Mouse (Mus musculus) cortical plate, adult 2 months (tissue): ENCODE measurements at regions not wholly inside any gene's neighbourhood (a gene's known extent, or its start where the extent isn't known, plus 50 kb on each side); places are given as distances from the start of the nearest gene placed in this dataset.
A peak's percentile ranks its signal among the peaks of the same experiment; 100 is the strongest.

Source experiments
- H3K27ac ChIP-seq: fragments of 200-500 bp; 2 replicates; pipeline ENCODE4 v1.5.1; 2012; ENCODE audit warnings: low read length, control low read depth, inconsistent platforms; ENCODE audit not compliant: insufficient read depth
- H3K4me1 ChIP-seq: fragments of 200-500 bp; 2 replicates; pipeline ENCODE4 v1.6.1; 2011; ENCODE audit warnings: low read length; ENCODE audit not compliant: control insufficient read depth, insufficient read depth
- H3K4me3 ChIP-seq: fragments of 200-500 bp; 2 replicates; pipeline ENCODE4 v1.5.1; 2011; ENCODE audit warnings: mild to moderate bottlenecking, low read length, control low read depth; ENCODE audit not compliant: insufficient read depth
- CTCF ChIP-seq: fragments of 200-500 bp; IDR thresholded peaks from 2 replicates; pipeline ENCODE4 v1.5.1; 2011; ENCODE audit warnings: mild to moderate bottlenecking, control low read depth, low read length; ENCODE audit not compliant: insufficient read depth; ENCODE audit errors: extremely low read depth
- POLR2A ChIP-seq: fragments of 200-500 bp; IDR thresholded peaks from 2 replicates; pipeline ENCODE4 v1.6.1; 2011; ENCODE audit warnings: mild to moderate bottlenecking, low read length, control low read depth; ENCODE audit not compliant: insufficient read depth; ENCODE audit errors: extremely low read depth

GRCm38 (mm10) chr4:24415048-24415447, 81.2 kb upstream of the Mms22l start:
- H3K4me1 ChIP-seq: no peaks in the 10 kb centered on the region
- TF ChIP-seq POLR2A (no peak), CTCF (no peak)
- H3K27ac ChIP-seq: no peak overlapping the region
- no peak overlapping the region for H3K4me3 ChIP-seq

- H3K27ac ChIP-seq: no peak overlapping the region
- H3K4me1 ChIP-seq: no peaks in the 10 kb centered on the region
- H3K4me3 ChIP-seq: peak overlapping the region; percentile 43; the same call in 1 of the 2 replicates
- TF ChIP-seq POLR2A: no peak
- TF ChIP-seq CTCF: no peak
These were observed 66.9 kb upstream of the Mms22l start for GRCm38 (mm10) chr4:24429092-24429928.

DNA sequence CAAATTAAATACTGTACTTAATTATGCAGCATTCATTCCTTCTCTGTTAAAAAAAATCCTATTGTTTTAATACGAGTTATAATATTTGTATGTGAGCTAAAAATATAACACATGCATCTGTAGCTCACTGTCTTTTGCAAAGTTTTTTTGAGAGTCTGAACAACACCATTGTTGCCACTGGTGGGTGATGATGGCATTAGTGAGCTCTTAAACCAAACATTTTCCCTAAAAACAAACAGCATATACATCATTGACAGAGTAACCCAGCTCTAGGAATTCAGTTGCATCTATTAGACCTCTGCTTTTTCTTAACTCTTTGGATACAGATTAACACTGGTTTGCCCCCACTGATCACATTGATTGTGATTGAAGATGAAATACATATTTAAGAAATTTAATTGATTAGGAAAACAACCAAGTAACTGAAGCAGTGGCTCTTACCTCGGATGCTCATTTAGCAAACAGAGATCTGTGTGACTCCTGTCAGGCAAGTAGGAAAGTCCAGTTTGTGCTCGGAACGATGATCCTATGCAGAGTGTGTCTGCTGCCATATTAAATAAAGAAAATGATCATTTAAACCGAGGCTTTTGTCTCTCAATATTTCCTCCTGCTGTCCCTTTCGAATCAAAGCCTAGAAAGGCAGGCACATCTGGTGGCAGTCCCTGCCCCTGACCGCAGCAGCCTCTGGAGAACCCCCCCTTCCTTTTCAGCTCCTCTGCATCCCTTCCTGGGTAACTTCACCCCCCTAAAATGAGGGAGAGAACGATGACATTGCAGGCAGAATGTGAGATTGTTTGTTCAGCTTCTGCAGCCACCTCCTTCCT, 66.1 kb upstream of the Mms22l start:
- Histone ChIP-seq H3K27ac (peak overlapping the region; percentile 35; the same call in 1 of the 2 replicates), H3K4me1 (no peaks in the 10 kb centered on the region), H3K4me3 (peak overlapping the region; percentile 43)
- TF ChIP-seq CTCF: no peak
- TF ChIP-seq POLR2A: no peak

GRCm38 (mm10) chr4:24430753-24431072, 65.5 kb upstream of the Mms22l start:
- H3K4me3 ChIP-seq: peak overlapping the region; percentile 43

GRCm38 (mm10) chr4:24437258-24437657, 59.0 kb upstream of the Mms22l start:
- TF ChIP-seq POLR2A (no peak), CTCF (no peak)
- Histone ChIP-seq H3K27ac (no peak overlapping the region), H3K4me1 (no peaks in the 10 kb centered on the region), H3K4me3 (no peak overlapping the region)

More at GRCm38 (mm10) chr4:24430753-24431072, 65.5 kb upstream of the Mms22l start:
- TF ChIP-seq CTCF: no peak
- Histone ChIP-seq H3K4me1 (no peaks in the 10 kb centered on the region), H3K27ac (no peak overlapping the region)
